Mouse (Mus musculus): ENCODE data around the gene Ifi208. TPM values are rescaled to one million over a fixed set of nuclear protein-coding genes. Genes with fewer than 3 reads are reported as not detected.
"Not testable (repeated sequence)": the region's sequence is repeated elsewhere in the genome, so short reads cannot be mapped to it uniquely, and the experiment has no call there.

The Ifi208 gene
- total RNA-seq (2021): not detected
- long read RNA-seq, experiment 1: 0 reads
- long read RNA-seq, experiment 2: 0 reads

DNA sequence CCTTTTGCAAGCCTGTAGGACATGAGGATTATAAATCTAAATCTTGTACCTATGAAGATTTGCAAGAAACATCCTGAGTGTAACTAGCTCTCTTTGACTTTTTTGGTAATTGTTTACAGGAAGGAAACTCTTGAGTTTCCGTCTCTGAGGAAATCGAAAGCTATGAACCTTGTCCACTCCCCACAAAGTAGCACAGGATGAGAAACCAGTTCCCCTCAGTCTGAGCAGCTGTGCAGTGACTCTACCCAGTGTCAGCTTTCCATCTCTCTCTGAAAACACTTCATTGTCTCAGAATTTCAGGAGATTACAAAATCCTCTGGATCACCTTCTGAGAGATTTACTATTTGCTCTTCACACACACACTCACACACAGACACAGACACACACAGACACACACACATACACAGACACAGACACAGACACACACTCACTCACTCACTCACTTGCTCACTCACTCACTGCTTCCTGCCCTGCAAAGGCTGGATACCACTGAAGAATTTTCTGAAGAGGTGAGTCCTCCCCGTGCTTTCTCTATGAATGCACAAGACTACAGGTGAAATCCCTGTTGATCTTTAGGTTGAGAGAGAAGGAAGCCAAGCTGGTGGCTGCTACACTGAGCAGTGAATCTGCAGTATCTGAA is at the start of gene Ifi208:
Ifi208 (plus strand) TSS at position 218 of the 640 bp plus-strand sequence.
- intact Hi-C loops (cut with DNase I); H3K27ac ChIP-seq; DNase-seq (ENCODE audit: extremely low spot score in 1 of 2, low spot score in 2 of 2); H3K4me3 ChIP-seq: not testable (repeated sequence)

DNA sequence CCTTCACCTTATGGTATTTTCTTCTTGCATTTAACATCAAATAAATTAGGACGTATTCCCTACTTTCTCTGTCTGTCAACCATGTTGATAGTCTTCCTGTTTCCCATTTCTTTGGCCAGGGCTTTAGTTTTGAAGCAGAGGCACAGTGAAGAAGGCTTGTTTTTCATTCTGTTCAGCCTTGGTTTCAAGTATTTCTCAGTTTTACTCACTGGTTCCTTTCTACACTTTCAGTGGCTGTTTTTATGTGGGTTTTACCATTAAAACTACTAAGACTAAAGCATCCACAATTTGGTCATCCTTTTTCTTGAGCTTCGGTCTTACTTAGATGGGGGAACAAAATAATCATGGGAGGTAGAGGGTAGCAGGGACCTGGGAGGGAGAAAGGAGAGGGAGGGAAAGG is 49.4 kb upstream of the Ifi208 start:
- no peak overlapping the region for H3K27ac ChIP-seq
- no peak for DNase-seq (ENCODE audit: extremely low spot score in 1 of 2, low spot score in 2 of 2)
- TF ChIP-seq CTCF (IDR thresholded peaks at IDR 0.05): no peak
- no peak overlapping the region for H3K4me3 ChIP-seq
- intact Hi-C loops (cut with DNase I): no loop called here

DNA sequence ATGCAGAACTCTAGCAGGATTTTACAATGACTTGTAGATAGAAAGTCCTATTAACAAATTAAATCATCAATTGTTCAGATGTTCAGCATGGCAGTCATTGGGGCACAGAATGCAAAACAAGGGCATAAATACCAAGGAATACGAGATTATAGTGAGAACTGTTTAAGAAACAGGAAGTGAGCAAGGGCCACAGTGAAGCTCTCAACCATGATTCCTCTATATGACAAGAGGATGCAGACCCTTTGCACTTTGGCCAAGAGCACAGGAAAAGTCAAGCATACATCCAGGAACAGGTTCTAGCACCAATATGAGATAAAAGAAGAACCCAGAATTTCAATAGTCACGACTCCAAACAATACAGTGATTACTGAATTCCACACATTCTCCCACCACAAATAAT is 46.8 kb upstream of the Ifi208 start:
- no peak for DNase-seq (ENCODE audit: extremely low spot score in 1 of 2, low spot score in 2 of 2)
- TF ChIP-seq CTCF (IDR thresholded peaks at IDR 0.05): no peak
- intact Hi-C loops (cut with DNase I): no loop called here
- no peak overlapping the region for H3K27ac ChIP-seq
- H3K4me3 ChIP-seq: no peak overlapping the region

DNA sequence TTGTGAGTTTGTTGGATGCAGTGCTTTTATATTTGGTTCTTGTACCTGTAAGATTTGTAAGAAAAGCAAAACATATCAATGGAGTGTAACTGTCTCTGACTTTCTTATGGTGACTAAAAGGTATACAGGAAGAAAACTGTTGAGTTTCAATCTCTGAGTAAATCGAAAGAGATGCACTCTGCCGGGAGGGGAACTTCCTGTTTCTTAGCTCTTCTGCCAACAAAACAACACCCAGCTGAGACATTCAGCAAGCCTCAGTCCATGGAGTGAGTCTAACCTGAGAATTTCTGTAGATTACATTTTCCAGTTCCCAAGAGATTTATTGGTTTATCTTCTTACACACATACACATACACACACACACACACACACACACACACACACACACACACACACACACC is 42.9 kb upstream of the Ifi208 start, which contains the start of gene Ifi209:
Ifi209 (plus strand) TSS at position 296 of the 400 bp plus-strand sequence.
- DNase-seq (ENCODE audit: extremely low spot score in 1 of 2, low spot score in 2 of 2); H3K4me3 ChIP-seq; intact Hi-C loops (cut with DNase I): not testable (repeated sequence)

DNA sequence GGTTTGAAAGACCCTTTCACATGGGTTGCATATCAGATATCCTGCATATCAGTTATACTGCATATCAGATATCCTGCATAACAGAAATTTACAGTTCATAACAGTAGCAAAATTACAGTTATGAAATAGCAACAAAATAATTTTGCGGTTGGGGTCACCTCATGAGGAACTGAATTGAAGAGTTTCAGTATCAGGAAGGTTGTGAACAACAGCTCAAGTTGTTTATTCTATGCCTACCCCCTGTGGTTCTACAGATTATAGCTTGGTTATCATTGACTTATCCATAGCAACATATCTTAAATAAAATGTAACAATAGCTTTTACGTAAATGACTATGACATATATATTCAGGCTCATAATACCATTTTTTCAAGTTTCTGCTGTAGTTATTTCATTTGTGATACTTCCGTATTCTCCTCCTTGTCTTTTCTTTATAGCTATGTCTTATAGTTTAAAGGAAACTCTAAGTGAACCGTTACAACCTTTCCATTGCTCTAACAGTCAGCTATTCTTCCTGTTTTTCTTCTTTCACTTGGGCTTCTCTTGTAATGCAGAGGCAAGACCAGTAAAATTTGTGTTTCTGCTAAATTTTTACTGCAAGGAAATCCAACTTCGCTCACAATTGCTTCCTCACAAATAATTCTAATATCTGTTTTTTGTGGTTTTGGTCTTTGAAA is 39.4 kb upstream of the Ifi208 start:
- intact Hi-C loops (cut with DNase I): no loop called here
- Histone ChIP-seq H3K4me3 (no peak overlapping the region), H3K27ac (no peak overlapping the region)
- DNase-seq (ENCODE audit: extremely low spot score in 1 of 2, low spot score in 2 of 2): no peak
- TF ChIP-seq CTCF (IDR thresholded peaks at IDR 0.05): no peak

More for the DNA sequence above, 42.9 kb upstream of the Ifi208 start, which contains the start of gene Ifi209:
- H3K27ac ChIP-seq: not testable (repeated sequence)

DNA sequence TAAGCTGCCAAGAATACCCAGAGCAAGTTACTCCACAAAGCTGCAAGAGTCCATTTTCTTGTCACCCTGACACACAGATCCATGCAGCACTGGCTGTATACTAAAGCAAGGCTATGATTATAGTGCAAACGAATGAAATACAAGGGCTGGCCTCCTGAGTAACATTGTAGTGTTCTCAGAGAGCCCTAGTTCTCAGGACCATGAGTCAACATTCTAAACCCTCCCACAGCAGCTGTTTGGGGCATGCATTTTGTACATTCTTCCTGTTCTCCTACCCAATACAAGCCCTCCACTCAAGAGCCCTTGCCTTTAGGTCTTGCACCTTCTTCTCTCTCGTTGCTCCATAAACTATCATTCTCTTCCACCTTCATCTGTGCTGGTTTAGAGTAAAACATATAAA is 28.1 kb upstream of the Ifi208 start:
- DNase-seq (ENCODE audit: extremely low spot score in 1 of 2, low spot score in 2 of 2): no peak
- TF ChIP-seq CTCF (IDR thresholded peaks at IDR 0.05): no peak
- no peak overlapping the region for H3K4me3 ChIP-seq
- intact Hi-C loops (cut with DNase I): no loop called here
- no peak overlapping the region for H3K27ac ChIP-seq

DNA sequence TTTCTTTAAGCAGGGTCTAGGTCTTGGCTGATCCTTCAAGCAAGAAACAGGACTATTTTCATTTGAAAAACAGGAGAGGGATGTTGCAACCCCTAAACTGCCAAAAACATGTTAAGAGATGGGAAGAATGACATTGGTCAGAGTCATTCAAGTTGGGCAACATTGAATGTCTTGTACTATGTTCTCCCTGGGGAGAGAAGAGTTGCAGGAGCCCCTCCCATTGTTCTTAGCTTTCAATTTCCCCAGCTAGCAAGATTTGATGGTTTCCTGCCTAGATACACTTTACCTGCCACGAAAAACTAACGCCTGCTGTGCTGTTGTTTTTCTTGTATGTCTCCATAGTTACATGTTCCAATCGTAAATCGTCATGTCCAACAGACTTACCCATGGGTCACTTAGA is 15.5 kb upstream of the Ifi208 start:
- intact Hi-C loops (cut with DNase I): no loop called here
- no peak for TF ChIP-seq CTCF (IDR thresholded peaks at IDR 0.05)
- no peak overlapping the region for H3K4me3 ChIP-seq
- H3K27ac ChIP-seq: no peak overlapping the region
- DNase-seq (ENCODE audit: extremely low spot score in 1 of 2, low spot score in 2 of 2): no peak

DNA sequence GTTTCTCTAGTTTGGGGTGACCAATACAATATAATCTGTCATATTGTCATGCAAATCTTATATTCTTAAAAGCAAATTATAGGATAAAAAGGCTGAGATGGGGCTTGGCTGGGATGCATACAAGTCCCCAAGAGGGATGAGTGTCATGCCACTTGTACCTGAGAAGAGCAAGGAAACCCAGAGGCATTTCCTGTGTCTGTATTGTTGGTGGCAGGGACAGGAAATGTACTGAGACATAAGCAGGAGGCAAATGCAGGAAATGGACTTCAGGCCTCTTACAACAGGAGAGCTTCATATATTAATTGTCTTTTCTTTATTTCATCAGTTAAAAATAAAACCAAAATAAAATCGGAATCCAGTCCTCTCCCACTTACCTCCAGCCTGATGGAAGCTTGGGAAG is 5.1 kb downstream of the Ifi208 start:
- intact Hi-C loops (cut with DNase I); DNase-seq (ENCODE audit: extremely low spot score in 1 of 2, low spot score in 2 of 2); H3K27ac ChIP-seq; H3K4me3 ChIP-seq: not testable (repeated sequence)

DNA sequence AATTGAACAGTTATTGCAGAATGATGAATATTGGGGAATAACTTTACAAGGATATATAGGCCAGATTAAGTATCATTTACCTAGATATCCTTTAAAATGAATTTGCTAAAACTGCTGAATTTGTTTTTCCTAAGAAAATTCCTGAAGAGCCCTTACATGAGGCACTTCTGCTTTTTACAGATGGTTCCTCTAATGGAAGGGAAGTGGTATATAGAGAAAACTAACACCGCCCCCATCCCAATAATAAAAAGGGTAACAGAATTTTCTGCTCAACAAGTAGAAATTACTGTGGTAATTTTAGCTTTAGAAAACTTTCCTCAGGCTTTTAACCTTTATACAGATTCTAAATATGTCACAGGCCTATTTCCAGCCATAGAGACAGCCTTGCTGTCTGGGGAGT is 20.8 kb downstream of the Ifi208 start:
- H3K27ac ChIP-seq: no peak overlapping the region
- TF ChIP-seq CTCF (IDR thresholded peaks at IDR 0.05): no peak
- intact Hi-C loops (cut with DNase I): no loop called here
- H3K4me3 ChIP-seq: no peak overlapping the region
- no peak for DNase-seq (ENCODE audit: extremely low spot score in 1 of 2, low spot score in 2 of 2)

DNA sequence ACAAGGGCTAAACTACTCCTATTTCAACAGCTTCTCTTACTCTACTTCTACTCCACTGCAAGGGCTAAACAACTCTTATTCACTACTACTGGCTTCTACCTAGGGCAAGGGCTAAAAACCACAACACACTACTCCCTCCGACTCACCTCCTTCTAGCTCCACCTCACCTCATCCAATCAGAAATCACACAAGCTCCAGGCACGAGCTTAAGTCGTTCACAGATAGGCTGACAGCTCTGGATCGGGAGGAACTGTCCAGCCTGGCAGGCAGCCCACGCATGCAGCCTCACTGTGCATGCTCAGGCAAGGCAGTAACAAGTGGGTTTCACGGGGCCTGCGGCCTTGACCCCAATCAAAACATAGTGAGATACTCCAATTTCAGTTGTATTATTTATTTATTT is 59.7 kb downstream of the Ifi208 start:
- TF ChIP-seq CTCF (IDR thresholded peaks at IDR 0.05): no peak
- no peak overlapping the region for H3K4me3 ChIP-seq

DNA sequence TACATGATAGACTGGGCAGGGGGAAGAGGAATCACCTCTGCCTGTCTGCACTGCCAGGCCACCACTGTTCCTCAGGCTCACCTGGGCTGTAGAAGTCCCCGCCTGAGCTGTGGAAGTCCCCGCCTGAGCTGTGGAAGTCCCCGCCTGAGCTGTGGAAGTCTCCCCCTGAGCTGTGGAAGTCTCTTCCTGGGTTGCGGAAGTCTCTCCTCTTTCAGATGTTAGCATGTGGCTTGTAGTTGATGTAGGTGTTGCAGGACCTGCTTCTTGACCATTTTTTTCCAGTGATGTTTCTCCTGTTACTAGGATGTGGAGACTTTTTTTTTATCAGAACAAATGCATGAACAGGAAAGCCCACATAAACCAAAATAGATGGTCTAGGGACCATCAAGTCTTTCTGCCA is 61.5 kb downstream of the Ifi208 start:
- DNase-seq (ENCODE audit: extremely low spot score in 1 of 2, low spot score in 2 of 2); intact Hi-C loops (cut with DNase I): not testable (repeated sequence)

More for the DNA sequence above, 59.7 kb downstream of the Ifi208 start:
- intact Hi-C loops (cut with DNase I): no loop called here
- no peak for DNase-seq (ENCODE audit: extremely low spot score in 1 of 2, low spot score in 2 of 2)
- no peak overlapping the region for H3K27ac ChIP-seq

DNA sequence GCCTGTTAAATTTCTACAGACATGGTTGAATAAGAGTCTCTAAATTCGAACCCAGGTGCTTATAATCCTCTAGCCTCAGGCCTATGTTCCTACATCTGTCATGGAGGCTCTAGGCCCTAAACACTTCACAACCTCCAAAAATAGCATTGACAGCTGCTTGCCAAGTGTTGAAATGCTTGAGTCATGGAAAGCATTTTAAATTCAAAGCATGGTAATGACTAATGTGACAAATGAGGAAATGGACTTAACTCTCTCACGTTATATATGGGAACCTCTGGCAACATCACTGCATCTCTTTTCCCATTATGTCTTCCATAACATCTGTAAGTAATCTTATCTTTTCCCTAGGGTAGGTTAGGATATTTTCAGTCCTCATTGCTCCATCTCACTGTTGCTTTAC is 63.5 kb downstream of the Ifi208 start:
- H3K27ac ChIP-seq: no peak overlapping the region
- no peak for DNase-seq (ENCODE audit: extremely low spot score in 1 of 2, low spot score in 2 of 2)
- H3K4me3 ChIP-seq: no peak overlapping the region
- intact Hi-C loops (cut with DNase I): no loop called here
- no peak for TF ChIP-seq CTCF (IDR thresholded peaks at IDR 0.05)

More for the DNA sequence above, 61.5 kb downstream of the Ifi208 start:
- not testable (repeated sequence) for H3K4me3 ChIP-seq, H3K27ac ChIP-seq

DNA sequence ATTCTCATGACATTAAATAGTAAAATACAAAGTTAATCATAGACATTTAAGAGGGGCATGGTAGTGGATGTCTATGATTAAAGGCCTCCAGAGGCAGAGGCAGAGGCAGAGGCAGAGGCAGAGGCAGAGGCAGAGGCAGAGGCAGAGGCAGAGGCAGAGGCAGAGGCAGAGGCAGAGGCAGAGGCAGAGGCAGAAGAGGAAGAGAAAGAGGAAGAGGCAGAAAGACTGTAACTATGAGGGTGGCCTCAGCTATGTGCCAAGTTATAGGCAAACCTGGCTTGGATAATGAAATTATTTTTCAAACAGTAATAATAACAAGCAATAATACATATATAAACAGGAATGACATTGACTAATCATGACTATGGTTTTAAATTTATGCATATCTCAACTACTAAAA is 67.1 kb downstream of the Ifi208 start:
- no peak overlapping the region for H3K27ac ChIP-seq
- intact Hi-C loops (cut with DNase I): no loop called here
- H3K4me3 ChIP-seq: no peak overlapping the region
- no peak for DNase-seq (ENCODE audit: extremely low spot score in 1 of 2, low spot score in 2 of 2)
- TF ChIP-seq CTCF (IDR thresholded peaks at IDR 0.05): no peak
